Mouse (Mus musculus) left cerebral cortex, postnatal 14 days (tissue): ENCODE data around the gene Iqgap2. TPM values are rescaled to one million over a fixed set of nuclear protein-coding genes. Genes with fewer than 3 reads are reported as not detected.

Experiments used
- DNase-seq, 2 experiments: peaks; one replicate each; pipeline ENCODE4 v3.0.0; 2021 to 2022; ENCODE audit warnings: low spot score in 2 of 2, mixed read lengths in 1 of 2
- intact Hi-C: fragments of 180-260 bp; cut with DNase I; formaldehyde crosslinking; loops from one replicate; pipeline ENCODE4 v1.15.1; 2025
- total RNA-seq, 2 experiments: library from RNA; stranded (reverse); gene quantifications; 2 replicates each; pipeline ENCODE4 v1.2.3; 2021

Iqgap2 gene
- total RNA-seq, 2 experiments from 2014 or later, result 15.9 to 17.2 TPM

DNA sequence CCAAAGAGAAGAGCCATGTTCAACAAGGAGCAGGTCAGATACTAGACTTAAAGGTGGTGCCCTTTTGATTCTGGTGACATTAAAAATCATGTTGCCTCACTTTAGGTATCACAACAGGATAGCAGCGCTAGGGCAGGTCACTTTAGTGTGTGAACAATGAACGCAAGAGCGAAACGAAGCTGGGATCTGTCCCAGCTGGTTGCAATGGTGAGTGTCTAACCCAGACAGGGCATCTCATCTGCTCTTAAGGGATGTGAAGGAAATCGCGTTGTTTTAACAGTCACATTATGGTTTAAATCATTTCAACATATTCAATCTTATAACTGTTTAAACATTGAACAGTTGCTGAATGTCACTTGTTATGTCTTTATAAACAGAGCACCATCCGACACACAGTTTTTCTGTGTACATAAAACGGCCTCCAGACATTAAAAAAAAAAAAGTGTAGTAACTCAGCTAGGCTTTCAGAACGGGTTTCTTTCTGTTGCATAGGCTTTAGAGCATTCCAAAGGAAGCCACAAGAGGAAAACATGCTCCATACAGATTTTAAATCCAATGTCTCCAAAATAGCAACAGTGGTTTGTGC, 148.7 kb downstream of the Iqgap2 start:
- peak in 1 of 2 experiments; percentile 13 for DNase-seq
- intact Hi-C loops, result loop anchor here (5.0 to 10.0 kb wide), 2 partner anchors 149 to 212 kb away; partner anchors contain the start of gene Iqgap2

DNA sequence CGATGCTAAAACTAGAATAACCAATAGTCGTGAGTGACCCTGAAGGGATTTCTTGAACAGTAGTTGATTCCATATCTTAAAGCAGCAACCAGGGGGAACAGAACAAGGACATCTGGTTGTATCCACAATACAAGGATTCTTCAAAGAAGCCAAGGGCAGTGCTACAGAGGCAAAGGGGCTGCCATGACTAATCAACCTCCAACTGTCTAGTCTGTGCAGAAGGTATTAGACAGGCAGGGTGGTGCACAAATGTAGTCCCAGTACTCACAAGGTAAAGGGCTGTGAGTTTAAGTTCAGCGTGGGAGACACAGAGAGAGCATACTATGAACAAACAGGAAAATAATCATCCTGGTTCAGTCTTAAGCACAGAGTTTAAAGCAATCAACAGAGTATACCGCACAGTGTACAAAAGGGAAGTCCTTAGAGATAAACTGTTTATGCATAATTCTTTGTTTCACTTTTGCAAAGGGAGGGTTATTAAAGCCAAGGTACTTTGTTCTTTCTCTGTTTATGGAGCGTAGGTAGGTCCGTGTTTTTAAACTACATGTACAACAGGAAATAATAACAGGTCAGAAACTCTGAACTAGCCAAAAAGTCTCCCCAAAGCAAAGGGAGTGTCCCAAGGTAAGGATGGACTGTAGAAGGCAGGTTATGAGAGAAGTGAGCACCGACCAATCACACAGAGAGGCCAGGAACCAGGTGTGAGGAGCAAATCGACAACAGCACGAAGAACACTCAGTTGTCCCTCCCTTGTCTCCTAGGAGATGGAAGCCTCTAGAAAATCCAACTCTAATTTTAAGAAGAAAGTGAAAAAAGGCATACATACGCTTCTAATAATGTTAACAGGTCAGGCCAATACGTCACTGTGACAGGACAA, 149.7 kb downstream of the Iqgap2 start:
- intact Hi-C loops, result loop anchor here (5.0 to 10.0 kb wide), 2 partner anchors 150 to 213 kb away; partner anchors contain the start of gene Iqgap2

DNA sequence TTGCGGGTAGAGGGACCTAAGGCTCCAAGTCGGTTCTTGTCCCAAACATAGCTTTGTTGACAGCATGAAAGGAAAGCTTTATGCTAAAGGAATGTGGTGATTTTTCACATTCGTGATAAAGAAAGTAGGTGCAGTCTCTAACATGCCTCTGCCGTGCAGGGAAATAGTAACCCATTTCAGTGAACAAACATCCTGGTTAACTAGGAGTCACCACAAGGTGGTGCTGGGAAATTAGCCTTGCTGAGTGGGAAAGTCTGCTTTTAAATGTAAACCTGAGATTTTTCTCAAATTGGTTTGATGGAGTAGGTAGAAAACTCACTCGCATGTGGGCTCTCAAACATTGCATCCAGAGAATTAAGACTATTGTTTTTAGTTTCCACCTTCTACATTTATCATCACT, 152.1 kb downstream of the Iqgap2 start:
- DNase-seq, result peak; percentile 33 to 55
- intact Hi-C loops, result loop anchor here (5.0 to 10.0 kb wide), 2 partner anchors 153 to 215 kb away; partner anchors contain the start of gene Iqgap2

More for the DNA sequence above, 149.7 kb downstream of the Iqgap2 start:
- DNase-seq, result no peak

DNA sequence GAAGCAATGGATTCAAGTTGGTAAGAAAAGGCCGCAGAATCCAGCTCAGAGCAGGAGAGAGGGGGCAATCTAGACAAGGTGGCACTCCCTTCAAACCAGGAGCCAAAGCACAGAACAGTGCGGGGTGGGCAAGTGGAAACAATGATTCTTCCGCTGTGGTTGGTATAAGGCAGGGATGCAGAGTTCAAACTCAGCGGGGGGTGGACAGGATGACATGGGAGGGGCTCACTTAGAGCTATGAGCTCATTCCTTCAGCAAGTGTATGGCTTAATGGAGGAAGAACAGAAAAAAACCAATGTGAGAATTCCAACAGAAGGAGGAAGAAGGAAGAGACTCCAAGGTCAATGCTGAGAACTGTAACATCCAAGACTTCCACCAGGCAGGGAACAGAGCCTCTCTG, 161.2 kb downstream of the Iqgap2 start:
- intact Hi-C loops, result no loop called here
- DNase-seq, result no peak

DNA sequence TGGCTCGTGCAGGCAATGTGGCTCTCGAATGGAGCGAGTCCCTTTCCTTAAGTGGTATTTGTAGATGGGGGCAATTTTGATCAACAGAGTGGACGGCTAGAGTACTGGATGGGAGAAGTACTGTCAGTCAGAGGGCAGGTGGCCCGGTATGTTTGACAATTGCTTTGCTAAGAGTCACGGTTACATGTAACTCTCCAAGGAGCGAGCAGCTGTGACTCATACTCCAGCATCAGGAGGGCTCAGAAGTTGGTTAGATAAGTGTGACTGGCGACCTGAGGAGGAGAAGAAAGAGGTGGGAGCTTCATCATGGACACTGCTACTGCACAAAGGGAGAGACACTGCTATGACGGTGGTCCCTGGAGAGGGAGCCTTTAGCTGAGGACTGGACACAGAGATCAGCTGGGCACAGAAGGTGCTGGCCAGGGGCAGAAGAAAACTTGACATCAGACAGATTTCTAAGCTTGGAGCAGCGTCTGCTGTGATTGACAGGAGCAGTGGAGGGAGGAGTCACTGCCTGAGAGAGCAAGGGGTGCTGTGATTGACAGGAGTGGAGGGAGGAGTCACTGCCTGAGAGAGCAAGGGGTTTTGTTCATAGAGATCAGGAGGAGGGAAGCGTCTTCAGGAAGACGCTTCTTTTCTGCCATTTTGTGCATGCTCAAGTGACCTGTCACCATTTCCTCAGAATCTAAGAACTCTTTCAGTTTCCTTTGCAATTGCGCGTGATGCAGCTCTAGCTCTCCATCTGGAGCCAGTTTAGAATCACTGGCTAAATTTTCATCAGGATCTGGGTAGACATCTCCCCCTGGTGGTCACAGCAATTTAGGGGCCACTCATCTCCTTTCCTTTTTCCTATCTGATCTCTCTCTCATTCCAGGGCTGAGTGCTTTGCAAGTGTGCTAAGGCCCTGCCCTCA, 172.1 kb downstream of the Iqgap2 start:
- intact Hi-C loops, result loop anchor here (1.0 to 5.0 kb wide), 3 partner anchors 47 to 327 kb away; no protein-coding TSS in a partner anchor

DNA sequence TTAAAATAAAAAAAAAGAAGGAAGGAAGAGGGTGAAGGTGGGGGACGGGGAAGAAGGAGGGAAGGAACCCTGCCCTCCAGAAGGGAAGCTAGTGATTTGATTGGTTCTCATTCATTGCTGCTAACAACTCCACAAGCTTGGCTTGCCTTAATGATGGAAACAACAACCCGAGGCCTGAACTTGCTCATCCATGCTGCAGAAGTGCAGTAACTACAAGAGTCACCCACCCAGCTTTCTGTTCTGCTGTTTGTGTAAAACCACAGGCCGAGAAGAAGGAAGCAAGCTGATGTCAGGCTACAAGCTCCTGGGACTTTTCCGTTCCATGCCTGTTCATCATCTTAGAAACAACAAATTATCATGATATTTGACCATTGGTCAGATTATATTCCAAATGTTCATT, 176.4 kb downstream of the Iqgap2 start:
- DNase-seq, result no peak
- intact Hi-C loops, result loop anchor here (5.0 kb wide), 1 partner anchor 43 kb away; no protein-coding TSS in a partner anchor

More for the DNA sequence above, 172.1 kb downstream of the Iqgap2 start:
- DNase-seq, result peak; percentile 81 to 87

DNA sequence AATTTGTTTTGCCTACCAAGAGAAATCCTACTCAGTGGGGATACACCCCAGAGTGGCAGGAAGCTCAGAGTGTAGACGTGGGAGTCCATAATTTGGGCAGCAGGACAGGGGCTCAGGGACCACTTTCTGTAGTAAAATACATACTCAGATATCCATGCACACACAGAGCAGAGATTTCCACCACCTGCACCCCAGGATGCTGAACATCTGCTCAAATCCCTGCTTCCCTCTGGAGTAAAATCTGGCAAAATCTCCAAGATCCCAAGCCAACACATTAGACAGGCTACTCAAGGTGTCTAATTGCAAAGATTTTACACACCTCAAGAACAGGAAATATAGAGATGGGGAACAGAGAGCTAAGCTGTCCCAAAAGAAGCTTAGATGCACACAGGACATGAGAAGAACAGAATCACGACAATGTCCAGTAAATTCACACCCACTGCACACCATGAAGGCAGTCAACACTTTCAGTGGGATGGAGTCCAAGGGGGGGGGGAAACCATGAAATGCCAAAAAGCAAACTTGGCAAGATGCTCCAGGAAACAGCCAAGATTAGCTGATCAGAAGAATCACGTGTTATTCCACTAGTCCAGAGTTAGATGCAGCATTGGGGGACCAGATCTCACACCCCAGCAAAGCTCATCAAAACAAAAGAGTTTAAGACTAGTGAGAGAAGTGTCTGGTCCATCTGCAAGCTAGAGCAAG, 177.3 kb downstream of the Iqgap2 start:
- no peak for DNase-seq
- intact Hi-C loops, result no loop called here

DNA sequence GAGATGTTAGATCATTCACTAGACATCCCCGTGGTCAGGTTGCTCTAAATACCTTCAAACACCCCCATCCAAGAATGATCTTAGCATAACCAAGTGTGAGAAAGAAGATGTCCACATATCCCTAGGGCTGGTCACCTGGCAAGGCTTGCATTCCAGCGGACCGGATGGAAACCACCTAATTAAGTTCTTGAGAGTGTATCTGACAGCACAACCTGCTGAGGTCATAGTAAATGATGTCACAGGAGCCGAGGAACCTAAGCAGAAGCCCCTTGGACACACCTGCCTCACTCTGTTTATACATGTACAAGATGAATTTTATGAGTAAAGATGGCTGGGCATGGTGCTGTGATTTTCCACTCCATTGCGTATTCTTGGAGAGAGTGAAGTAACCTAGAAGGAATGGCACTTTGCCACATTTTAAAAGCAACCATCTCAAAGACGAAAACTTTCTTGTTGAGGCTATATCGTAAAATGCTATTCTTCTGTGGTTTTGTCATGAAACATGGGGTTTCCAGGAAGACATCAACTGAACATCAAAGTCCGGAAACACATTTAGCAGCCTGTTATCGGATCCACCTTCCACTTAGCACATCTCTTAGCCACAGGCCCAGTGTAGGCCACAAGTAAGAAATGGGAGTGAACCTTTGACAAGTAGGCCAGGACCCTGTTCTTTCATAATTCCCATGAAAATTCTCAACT, 179.0 kb downstream of the Iqgap2 start:
- intact Hi-C loops, result no loop called here
- no peak for DNase-seq

DNA sequence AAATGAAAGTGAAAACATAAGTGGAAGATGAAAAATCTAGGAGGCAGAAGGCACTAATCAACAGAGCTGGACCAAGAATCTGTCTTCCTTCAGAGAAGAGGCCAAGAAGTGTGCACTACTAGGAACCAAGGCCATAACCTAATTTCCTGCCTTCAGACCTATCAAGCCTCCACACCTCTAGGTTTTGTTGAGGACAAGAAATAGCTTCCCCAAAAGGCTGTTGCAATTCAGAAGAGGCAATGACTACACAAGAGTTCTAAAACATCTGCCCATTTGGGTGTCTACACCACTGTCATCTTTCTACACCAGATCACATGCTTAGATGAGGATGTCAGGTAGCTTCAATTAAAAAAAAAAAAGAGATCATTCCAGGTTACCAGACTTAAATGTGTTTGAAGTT, 179.7 kb downstream of the Iqgap2 start:
- no peak for DNase-seq
- intact Hi-C loops, result no loop called here

DNA sequence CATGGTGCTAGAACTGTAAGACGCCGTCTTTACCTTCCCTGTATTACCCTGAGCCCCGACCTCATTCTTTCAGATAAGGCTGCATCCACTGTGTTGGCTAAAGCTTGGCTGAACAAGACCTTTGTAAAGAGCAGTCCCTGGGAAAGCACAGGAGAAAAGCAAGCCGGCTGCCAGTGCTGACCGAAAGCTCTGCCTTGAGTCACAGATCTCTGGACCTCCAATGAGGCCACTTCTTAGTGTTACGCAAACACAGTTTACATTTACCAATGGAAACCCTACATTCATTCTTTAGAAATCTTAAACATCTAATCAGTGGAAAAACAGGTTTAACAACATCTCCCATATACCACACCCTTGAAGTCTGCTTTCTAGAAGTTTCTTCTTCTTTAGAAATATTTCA, 186.1 kb downstream of the Iqgap2 start:
- intact Hi-C loops, result no loop called here
- DNase-seq, result no peak

DNA sequence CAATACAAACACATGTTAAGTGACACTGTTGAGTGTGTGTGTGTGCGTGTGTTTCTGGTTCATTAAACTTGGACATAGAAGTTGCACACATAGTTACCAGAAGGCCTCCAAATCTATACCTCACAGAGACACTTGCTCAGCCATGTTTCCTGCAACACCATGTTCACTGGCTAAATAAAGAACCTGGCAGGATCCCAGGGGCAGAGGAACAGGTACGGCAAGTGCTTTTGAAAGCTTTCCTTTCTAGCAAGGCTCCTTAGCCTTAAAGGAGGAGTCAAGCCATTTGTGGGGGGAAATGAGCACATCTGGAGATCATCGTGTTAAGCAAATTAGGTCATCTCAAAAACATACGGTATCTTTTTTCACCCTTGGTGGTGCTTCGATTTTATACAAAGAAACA, 188.3 kb downstream of the Iqgap2 start:
- no peak for DNase-seq
- intact Hi-C loops, result no loop called here

DNA sequence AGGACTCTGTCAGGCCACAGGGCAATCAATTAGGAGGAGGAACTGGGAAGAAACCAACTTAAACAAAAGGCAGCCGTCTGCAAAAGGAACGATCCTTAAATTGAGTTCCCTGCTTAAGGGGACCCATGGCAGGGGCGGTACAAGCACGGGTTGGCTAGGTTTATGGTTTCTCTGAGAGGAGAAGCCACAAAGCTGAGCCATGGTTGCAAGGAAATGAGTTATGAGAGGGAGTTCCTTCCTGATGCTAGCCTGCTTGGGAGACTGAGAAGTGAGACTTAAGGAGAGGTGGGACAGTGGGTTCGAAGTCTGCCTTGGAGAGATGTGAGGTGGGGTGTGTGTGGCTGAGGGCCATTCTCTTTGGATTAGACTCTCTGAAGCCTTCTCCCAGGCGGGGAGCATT, 193.8 kb downstream of the Iqgap2 start:
- intact Hi-C loops, result no loop called here
- no peak for DNase-seq

DNA sequence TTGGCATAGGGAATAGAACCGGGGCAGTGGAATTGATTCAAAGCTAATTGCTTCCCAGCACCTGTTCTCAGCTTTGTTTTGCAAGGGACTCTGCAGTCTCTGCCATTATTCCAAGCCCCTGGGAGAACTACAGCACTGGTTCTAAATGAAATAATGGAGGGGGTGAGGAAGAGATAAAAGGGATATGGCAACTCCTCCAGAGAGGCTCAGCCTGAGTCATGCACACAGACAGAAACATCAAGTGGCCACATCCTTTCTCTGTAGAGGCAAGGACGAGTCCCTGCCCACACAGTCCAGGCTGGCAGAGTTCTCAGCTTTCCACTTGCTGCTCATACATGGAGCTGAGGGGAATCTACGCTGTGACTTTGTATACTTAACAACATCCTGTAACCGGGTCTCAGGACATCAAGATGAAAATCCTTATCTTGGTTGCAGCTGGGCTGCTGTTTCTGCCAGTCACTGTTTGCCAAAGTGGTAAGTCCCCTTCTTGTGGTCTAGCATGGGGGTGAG, 195.0 kb downstream of the Iqgap2 start, which contains the start of gene F2rl2:
TSS of gene F2rl2 (plus strand) at position 200 of the 510 bp plus-strand sequence.
- DNase-seq, result peak; percentile 13 to 38
- intact Hi-C loops, result no loop called here

DNA sequence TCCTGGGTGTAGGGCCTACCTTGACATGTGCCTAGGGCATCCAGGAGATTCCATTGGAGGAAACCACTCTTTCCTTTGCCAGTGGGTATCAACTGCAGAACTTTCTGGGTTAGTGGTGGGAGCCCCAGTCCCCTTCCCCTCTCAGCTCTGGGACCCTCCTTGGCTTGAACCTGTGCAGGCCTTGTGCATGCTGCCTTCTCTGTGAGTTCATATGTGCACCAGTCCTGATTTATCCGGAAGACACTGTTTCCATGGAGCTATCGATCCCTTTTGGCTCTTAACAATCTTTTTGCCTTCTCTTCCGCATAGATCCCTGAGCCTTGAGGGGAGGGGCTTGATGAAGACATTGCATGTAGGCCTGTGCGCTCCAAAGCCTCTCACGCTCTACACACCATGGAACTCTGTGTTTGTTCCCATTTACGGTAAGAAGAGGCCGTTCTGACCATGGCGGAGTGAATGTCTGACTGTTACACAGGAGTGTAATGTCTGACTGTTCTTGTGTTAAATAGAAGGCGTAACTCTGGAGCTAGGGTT, 195.5 kb downstream of the Iqgap2 start:
- DNase-seq, result no peak
- intact Hi-C loops, result no loop called here

DNA sequence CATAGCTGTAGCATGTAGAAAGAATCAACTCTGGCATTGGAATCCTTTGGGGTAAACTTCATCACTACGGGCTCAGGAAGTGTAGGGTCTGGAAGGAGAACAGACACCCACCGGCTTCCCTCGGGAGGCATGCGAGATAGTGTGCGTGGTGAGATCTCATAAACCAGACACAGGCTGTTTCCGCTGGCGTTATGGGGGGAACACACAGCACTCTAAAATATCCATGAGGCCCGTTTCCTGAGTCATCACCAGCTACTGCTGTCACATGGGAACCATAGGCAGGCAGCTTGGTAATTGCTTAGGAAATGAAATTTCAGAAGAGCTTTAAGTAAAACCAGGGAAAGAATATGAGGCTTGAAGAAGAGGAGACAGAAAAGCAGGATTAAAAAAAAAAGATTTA, 199.5 kb downstream of the Iqgap2 start:
- DNase-seq, result peak; percentile 26 to 48
- intact Hi-C loops, result no loop called here

DNA sequence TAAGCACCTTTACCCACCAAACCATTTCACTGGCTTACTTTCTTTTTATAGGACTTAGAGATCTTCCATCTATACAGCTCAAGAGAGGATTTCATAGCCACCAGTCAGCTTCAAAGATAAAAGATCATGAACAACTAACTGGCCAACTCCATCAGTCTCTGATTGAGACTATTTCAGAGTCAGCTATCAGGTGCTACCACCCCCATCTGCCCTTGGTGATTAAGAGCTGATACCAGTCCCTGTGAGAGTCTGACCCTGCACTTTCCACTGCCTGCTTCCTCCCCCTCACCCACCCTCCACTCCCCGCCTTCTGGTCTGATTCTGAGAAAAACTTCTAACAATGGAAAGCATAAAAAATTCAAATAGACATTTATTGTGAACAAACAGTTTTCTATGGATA, 203.1 kb downstream of the Iqgap2 start:
- DNase-seq, result no peak
- intact Hi-C loops, result no loop called here

DNA sequence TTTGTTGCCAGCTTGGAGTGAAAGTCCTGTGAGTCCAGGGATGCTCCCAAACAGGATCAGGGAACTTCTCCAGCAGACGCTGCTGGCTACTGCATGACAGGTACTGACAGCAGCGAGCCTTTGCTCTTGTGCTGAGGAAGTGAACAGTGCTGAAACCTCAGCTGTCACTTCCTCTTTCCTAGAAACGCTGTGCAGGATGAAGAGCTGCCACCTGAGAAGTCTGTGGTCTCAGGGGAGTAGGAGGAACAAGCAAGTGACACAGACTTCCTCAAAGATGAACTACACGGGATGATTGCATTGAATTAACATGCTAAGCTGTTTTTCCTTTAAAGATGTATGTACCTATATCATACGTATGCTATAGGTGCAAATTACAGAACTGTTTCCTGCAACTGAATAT, 206.0 kb downstream of the Iqgap2 start:
- intact Hi-C loops, result no loop called here
- DNase-seq, result no peak
